Mouse (Mus musculus) subcutaneous adipose tissue, adult 2 months (tissue): Measurements from ENCODE around the gene Tgfb1. TPM values are rescaled to one million over a fixed set of nuclear protein-coding genes. Genes with fewer than 3 reads are reported as not detected.

Experiments
- polyA plus RNA-seq: library from polyadenylated mRNA; depleted of rRNA; stranded (reverse); fragments of >200 nt; gene quantifications from 2 replicates; pipeline ENCODE4 v1.2.3, GENCODE M21; 2012; ENCODE audit warnings: low replicate concordance; rRNA removed

The Tgfb1 gene
- polyA plus RNA-seq: 33.7 and 48.0 TPM in 2 replicates

GRCm38 (mm10) chr7:25686680-25687531 lies at the start of gene Tgfb1:
Gene Tgfb1, plus strand, starts transcription at chr7:25687002.

GRCm38 (mm10) chr7:25658657-25659472 lies 27.9 kb upstream of the Tgfb1 start, which contains the start of the genes Bckdha and Exosc5:
Gene Bckdha, minus strand, starts transcription at chr7:25658981.
Gene Exosc5, plus strand, starts transcription at chr7:25659164.

GRCm38 (mm10) chr7:25674719-25675300 lies 12.0 kb upstream of the Tgfb1 start, which contains the start of gene Tmem91:
Gene Tmem91, minus strand, starts transcription at chr7:25675166.

GRCm38 (mm10) chr7:25680514-25681258 lies 6.1 kb upstream of the Tgfb1 start, which contains the start of gene B9d2:
Gene B9d2, plus strand, starts transcription at chr7:25680780.

GRCm38 (mm10) chr7:25718788-25719417 lies 32.1 kb downstream of the Tgfb1 start, which contains the start of gene Ccdc97:
Gene Ccdc97, minus strand, starts transcription at chr7:25719088.

Other genes with a start within 250 kb of the Tgfb1 start
- gene Ceacam1, start 209.4 kb upstream of the Tgfb1 start, polyA plus RNA-seq: 13.7 and 21.6 TPM in 2 replicates
- gene Ceacam2, start 147.1 kb upstream of the Tgfb1 start, polyA plus RNA-seq: 0.14 and 0.29 TPM in 2 replicates
- gene Erich4, start 71.1 kb upstream of the Tgfb1 start, polyA plus RNA-seq: 0.18 TPM in 1 of 2 replicates, not detected in the other
- gene Dmac2, start 67.6 kb upstream of the Tgfb1 start, polyA plus RNA-seq: 33.4 and 43.7 TPM in 2 replicates
- 16.1 and 17.9 TPM in 2 replicates for gene B3gnt8, start 60.3 kb upstream of the Tgfb1 start, polyA plus RNA-seq
- gene Bckdha, start 28.0 kb upstream of the Tgfb1 start, polyA plus RNA-seq: 292 and 459 TPM in 2 replicates
- gene Exosc5, start 27.8 kb upstream of the Tgfb1 start, polyA plus RNA-seq: 72.4 and 79.6 TPM in 2 replicates
- 1.4 and 2.1 TPM in 2 replicates for gene Tmem91, start 11.8 kb upstream of the Tgfb1 start, polyA plus RNA-seq
- gene B9d2, start 6.2 kb upstream of the Tgfb1 start, polyA plus RNA-seq: 35.0 and 43.1 TPM in 2 replicates
- 48.8 and 69.9 TPM in 2 replicates for gene Ccdc97, start 32.1 kb downstream of the Tgfb1 start, polyA plus RNA-seq
- 28.5 and 60.3 TPM in 2 replicates for gene Hnrnpul1, start 67.8 kb downstream of the Tgfb1 start, polyA plus RNA-seq
- 97.5 and 179 TPM in 2 replicates for gene Axl, start 101.7 kb downstream of the Tgfb1 start, polyA plus RNA-seq
- gene Cyp2s1, start 129.9 kb downstream of the Tgfb1 start, polyA plus RNA-seq: 8.0 and 13.6 TPM in 2 replicates
- gene Cyp2b10, start 210.6 kb downstream of the Tgfb1 start, polyA plus RNA-seq: 0.09 and 0.27 TPM in 2 replicates